Mouse (Mus musculus) stomach, postnatal 0 days (tissue): ENCODE measurements at regions not wholly inside any gene's neighbourhood (a gene's known extent, or its start where the extent isn't known, plus 50 kb on each side); places are given as distances from the start of the nearest gene placed in this dataset.

Experiments
- CTCF ChIP-seq: IDR thresholded peaks from 2 replicates; pipeline ENCODE4 v1.5.1; 2016; ENCODE audit warnings: antibody characterized with exemption, low read depth, mild to moderate bottlenecking, moderate library complexity
- EP300 ChIP-seq: optimal IDR thresholded peaks from 2 replicates; pipeline ENCODE3; 2016; ENCODE audit warnings: antibody characterized with exemption

GRCm38 (mm10) chr8:43921263-43921662, 211.4 kb upstream of the Adam34 start:
- TF ChIP-seq CTCF (no peak), EP300 (no peak)
